Mouse (Mus musculus): Measurements from ENCODE around the gene Akip1. TPM values are rescaled to one million over a fixed set of nuclear protein-coding genes. Genes with fewer than 3 reads are reported as not detected.

Akip1 gene
- polyA plus RNA-seq, 1 experiment from 2014 or later = 27.5 TPM

DNA sequence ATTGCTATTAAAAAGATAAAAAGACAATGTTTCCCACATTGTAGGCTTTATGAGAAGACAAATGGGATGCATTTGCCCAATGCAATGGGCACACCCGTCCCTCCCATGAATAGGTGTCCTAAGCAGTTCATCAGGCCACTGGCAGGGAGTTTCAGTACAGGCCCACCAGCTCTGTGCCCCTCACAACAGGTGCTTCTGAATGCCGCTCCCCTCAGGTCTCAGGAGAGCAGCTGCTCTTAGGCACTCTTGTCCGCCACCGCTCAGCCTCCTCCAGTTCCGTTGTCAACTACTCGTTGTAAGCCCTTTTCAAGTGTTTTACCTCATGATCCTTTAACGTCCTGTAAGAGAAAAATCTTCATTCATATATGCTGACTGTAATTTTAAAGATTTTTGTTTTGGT is 8.7 kb downstream of the Akip1 start:
- H3K36me3 ChIP-seq = peaks cover 59% of the 10 kb centered on the region
- no peak for DNase-seq (ENCODE audit: low spot score)
- WGBS = 90% methylated on average over 7 of the region's 7 CpGs

GRCm38 (mm10) chr7:109713434-109713982 is 10.0 kb downstream of the Akip1 start:
- WGBS = 90% methylated on average over 2 of the region's 2 CpGs
- no peak for DNase-seq (ENCODE audit: low spot score)
- Histone ChIP-seq H3K27ac (no peak overlapping the region), H3K36me3 (peaks cover 46% of the 10 kb centered on the region), H3K27me3 (ENCODE audit: low read depth, poor library complexity, severe bottlenecking) (no peaks in the 10 kb centered on the region), H3K9me3 (replicated peaks) (no peaks in the 10 kb centered on the region), H3K4me3 (no peak overlapping the region), H3K4me1 (no peaks in the 10 kb centered on the region)

More for the DNA sequence above, 8.7 kb downstream of the Akip1 start:
- Histone ChIP-seq H3K27ac (no peak overlapping the region), H3K9me3 (replicated peaks) (no peaks in the 10 kb centered on the region), H3K4me3 (no peak overlapping the region), H3K27me3 (ENCODE audit: low read depth, poor library complexity, severe bottlenecking) (no peaks in the 10 kb centered on the region), H3K4me1 (no peaks in the 10 kb centered on the region)

DNA sequence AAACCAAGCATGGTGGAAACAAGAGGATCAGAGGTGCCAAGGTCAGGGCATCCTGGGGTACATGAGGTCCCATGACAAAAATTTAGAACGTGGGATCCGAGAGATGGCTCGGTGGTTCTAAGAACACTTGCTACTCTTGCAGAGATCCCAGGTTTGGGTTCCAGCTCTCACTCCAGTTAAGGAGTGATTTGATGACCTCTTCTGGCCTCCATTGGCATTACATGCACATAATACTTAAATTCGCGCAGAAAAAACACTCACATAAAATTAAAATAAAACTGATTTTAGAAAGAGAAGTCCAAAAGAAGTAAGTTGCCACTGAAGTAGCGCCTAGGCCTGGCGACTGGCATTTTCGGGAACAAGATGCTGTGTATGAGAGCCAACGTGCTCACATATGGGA is 15.8 kb downstream of the Akip1 start:
- Histone ChIP-seq H3K36me3 (no peaks in the 10 kb centered on the region), H3K27me3 (ENCODE audit: low read depth, poor library complexity, severe bottlenecking) (no peaks in the 10 kb centered on the region), H3K4me3 (no peak overlapping the region), H3K9me3 (replicated peaks) (no peaks in the 10 kb centered on the region), H3K27ac (no peak overlapping the region), H3K4me1 (no peaks in the 10 kb centered on the region)
- no peak for DNase-seq (ENCODE audit: low spot score)
- 65% methylated on average over 9 of the region's 9 CpGs for WGBS

GRCm38 (mm10) chr7:109722618-109723017 is 19.1 kb downstream of the Akip1 start:
- WGBS = 92% methylated on average over 2 of the region's 2 CpGs
- no peaks in the 10 kb centered on the region for H3K27me3 ChIP-seq (ENCODE audit: low read depth, poor library complexity, severe bottlenecking)
- H3K4me3 ChIP-seq = no peak overlapping the region
- H3K27ac ChIP-seq = no peak overlapping the region
- H3K9me3 ChIP-seq (replicated peaks) = no peaks in the 10 kb centered on the region
- no peaks in the 10 kb centered on the region for H3K36me3 ChIP-seq
- no peaks in the 10 kb centered on the region for H3K4me1 ChIP-seq
- DNase-seq (ENCODE audit: low spot score) = no peak

- Histone ChIP-seq H3K4me1 (no peaks in the 10 kb centered on the region), H3K36me3 (no peaks in the 10 kb centered on the region), H3K27me3 (ENCODE audit: low read depth, poor library complexity, severe bottlenecking) (no peaks in the 10 kb centered on the region), H3K9me3 (replicated peaks) (no peaks in the 10 kb centered on the region), H3K4me3 (no peak overlapping the region), H3K27ac (no peak overlapping the region)
- no peak for DNase-seq (ENCODE audit: low spot score)
- WGBS = 99% methylated on average over 8 of the region's 8 CpGs
These were observed 19.6 kb downstream of the Akip1 start for GRCm38 (mm10) chr7:109723114-109723513.

DNA sequence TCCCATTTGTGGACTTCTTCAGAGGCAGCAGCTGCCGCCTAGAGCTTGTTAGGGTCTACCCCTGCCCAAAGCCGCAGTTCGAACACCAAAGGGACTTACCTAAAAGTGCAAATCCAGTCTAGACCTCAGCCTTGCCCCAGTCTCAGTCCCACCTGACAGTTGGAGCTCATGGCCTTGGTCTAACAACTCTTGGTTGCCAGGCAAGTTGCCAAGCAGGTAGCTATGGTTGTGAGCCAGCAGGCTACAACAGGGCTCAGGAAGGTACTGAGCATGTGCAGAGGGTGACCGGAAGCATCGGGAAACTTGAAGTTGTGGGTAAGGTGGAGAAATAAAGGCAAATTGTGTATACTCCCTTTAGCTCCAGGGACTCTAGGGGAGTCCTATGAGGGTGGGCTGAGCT is 20.2 kb downstream of the Akip1 start, which contains the start of gene BC051019:
Gene BC051019, minus strand, starts transcription at position 154 of the 400 bp plus-strand sequence.
- no peak for DNase-seq (ENCODE audit: low spot score)
- no peaks in the 10 kb centered on the region for H3K9me3 ChIP-seq (replicated peaks)
- H3K27ac ChIP-seq = no peak within 1 kb of the TSS
- H3K4me3 ChIP-seq = no peak within 1 kb of the TSS
- no peaks in the 10 kb centered on the region for H3K27me3 ChIP-seq (ENCODE audit: low read depth, poor library complexity, severe bottlenecking)
- H3K4me1 ChIP-seq = no peaks in the 10 kb centered on the region
- 92% methylated on average over 5 of the region's 5 CpGs for WGBS
- no peaks in the 10 kb centered on the region for H3K36me3 ChIP-seq

GRCm38 (mm10) chr7:109731626-109732025 is 28.1 kb downstream of the Akip1 start, which contains the start of gene Ascl3:
Gene Ascl3 (minus strand): TSS chr7:109731726.
- WGBS = 88% methylated on average over 5 of the region's 5 CpGs

GRCm38 (mm10) chr7:109734806-109735205 is 31.3 kb downstream of the Akip1 start:
- H3K9me3 ChIP-seq (replicated peaks) = no peaks in the 10 kb centered on the region
- no peaks in the 10 kb centered on the region for H3K27me3 ChIP-seq (ENCODE audit: low read depth, poor library complexity, severe bottlenecking)
- DNase-seq (ENCODE audit: low spot score) = no peak
- peaks cover 6% of the 10 kb centered on the region; the same call in 1 of the 2 replicates for H3K4me1 ChIP-seq
- 96% methylated on average over 4 of the region's 4 CpGs for WGBS
- H3K27ac ChIP-seq = no peak overlapping the region
- H3K4me3 ChIP-seq = no peak overlapping the region
- no peaks in the 10 kb centered on the region for H3K36me3 ChIP-seq

More at GRCm38 (mm10) chr7:109731626-109732025, 28.1 kb downstream of the Akip1 start, which contains the start of gene Ascl3:
- Histone ChIP-seq H3K4me1 (peaks cover 6% of the 10 kb centered on the region; the same call in 1 of the 2 replicates), H3K27ac (no peak within 1 kb of the TSS), H3K4me3 (no peak within 1 kb of the TSS), H3K36me3 (no peaks in the 10 kb centered on the region), H3K27me3 (ENCODE audit: low read depth, poor library complexity, severe bottlenecking) (no peaks in the 10 kb centered on the region), H3K9me3 (replicated peaks) (no peaks in the 10 kb centered on the region)
- DNase-seq (ENCODE audit: low spot score) = no peak

GRCm38 (mm10) chr7:109739822-109740370 is 36.4 kb downstream of the Akip1 start:
- H3K27me3 ChIP-seq (ENCODE audit: low read depth, poor library complexity, severe bottlenecking) = no peaks in the 10 kb centered on the region
- no peak overlapping the region for H3K27ac ChIP-seq
- H3K9me3 ChIP-seq (replicated peaks) = no peaks in the 10 kb centered on the region
- no peaks in the 10 kb centered on the region for H3K4me1 ChIP-seq
- 92% methylated on average over 5 of the region's 5 CpGs for WGBS
- DNase-seq (ENCODE audit: low spot score) = no peak
- H3K4me3 ChIP-seq = no peak overlapping the region
- H3K36me3 ChIP-seq = peaks cover 6% of the 10 kb centered on the region; the same call in 1 of the 2 replicates

DNA sequence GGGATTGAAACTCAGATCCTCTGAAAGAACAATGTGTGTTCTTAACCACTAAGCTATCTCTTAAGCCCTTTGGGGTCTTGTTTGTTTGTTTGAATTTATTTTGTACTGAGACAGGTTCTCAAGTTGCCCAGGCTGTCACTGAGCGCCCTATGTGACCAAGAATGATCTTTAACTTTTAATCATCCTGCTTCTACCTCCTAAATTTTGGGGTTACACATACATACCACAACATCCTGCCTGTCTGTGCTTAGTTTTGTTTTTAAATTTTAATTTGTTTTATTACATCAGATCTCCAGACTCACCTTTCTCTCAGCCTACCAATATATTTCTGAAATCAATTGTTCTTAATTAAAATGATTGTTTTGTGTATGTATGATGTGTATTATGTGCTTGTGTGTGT is 37.6 kb downstream of the Akip1 start:
- no peak overlapping the region for H3K4me3 ChIP-seq
- no peak for DNase-seq (ENCODE audit: low spot score)
- H3K9me3 ChIP-seq (replicated peaks) = no peaks in the 10 kb centered on the region
- no peaks in the 10 kb centered on the region for H3K27me3 ChIP-seq (ENCODE audit: low read depth, poor library complexity, severe bottlenecking)
- H3K36me3 ChIP-seq = peaks cover 12% of the 10 kb centered on the region; the same call in 1 of the 2 replicates
- no peaks in the 10 kb centered on the region for H3K4me1 ChIP-seq
- no peak overlapping the region for H3K27ac ChIP-seq
- WGBS = 93% methylated on average over 1 of the region's 1 CpGs

- no peaks in the 10 kb centered on the region for H3K9me3 ChIP-seq (replicated peaks)
- H3K4me3 ChIP-seq = no peak overlapping the region
- H3K27ac ChIP-seq = no peak overlapping the region
- H3K4me1 ChIP-seq = no peaks in the 10 kb centered on the region
- H3K36me3 ChIP-seq = peaks cover 12% of the 10 kb centered on the region; the same call in 1 of the 2 replicates
- H3K27me3 ChIP-seq (ENCODE audit: low read depth, poor library complexity, severe bottlenecking) = no peaks in the 10 kb centered on the region
- 89% methylated on average over 4 of the region's 4 CpGs for WGBS
- no peak for DNase-seq (ENCODE audit: low spot score)
These were observed 38.2 kb downstream of the Akip1 start for GRCm38 (mm10) chr7:109741703-109742102.

DNA sequence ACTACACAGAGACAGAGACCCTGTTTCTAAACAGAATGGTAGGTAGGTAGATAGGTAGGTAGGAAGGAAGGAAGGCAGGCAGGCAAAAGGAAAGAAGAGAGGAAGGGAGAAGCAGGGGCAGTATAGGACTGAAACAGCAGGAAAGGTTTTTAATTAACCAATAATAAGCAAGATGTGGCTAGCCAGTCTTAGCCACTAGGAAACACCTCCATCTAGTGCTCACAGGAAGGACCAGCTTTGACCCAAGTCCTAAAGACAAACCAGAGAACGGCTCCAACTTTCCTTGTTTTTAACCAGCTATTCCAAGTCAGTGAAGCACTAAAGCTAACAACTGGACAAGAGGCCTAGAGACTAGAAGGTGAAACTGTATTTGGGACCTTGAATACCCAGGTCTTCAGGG is 44.3 kb downstream of the Akip1 start:
- peaks cover 11% of the 10 kb centered on the region for H3K4me1 ChIP-seq
- no peak overlapping the region for H3K27ac ChIP-seq
- H3K27me3 ChIP-seq (ENCODE audit: low read depth, poor library complexity, severe bottlenecking) = no peaks in the 10 kb centered on the region
- no peak overlapping the region for H3K4me3 ChIP-seq
- 71% methylated on average over 1 of the region's 1 CpGs for WGBS
- DNase-seq (ENCODE audit: low spot score) = no peak
- peaks cover 12% of the 10 kb centered on the region; the same call in 1 of the 2 replicates for H3K36me3 ChIP-seq
- H3K9me3 ChIP-seq (replicated peaks) = no peaks in the 10 kb centered on the region

DNA sequence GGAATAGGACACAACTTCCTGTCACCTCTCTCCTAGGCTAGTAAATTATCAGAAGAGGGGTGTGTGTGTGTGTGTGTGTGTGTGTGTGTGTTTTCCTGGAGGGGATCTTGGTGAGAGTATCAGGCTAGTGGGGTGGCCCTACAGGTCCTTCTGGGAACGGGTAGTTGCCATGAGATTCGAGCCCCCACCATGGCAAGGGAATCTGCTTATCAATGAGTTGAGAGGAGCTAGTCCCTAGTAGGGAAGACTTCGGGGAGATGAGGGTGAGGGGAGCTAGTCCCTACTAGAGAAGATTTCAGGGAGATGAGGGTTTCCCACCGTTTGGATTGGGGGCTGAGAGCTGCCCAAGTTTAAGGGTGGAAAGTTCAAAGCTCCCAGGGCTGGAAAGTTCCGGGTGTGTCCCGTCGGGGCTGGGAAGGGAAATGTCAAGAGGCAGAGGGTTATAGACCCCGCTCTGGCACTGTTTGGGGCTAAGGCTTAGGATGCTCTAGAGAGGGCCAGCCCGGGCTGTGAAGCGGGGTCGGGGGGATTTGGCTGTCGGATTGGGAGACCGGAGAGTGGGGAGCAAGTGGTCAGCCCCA is 48.0 kb downstream of the Akip1 start:
- Histone ChIP-seq H3K27me3 (ENCODE audit: low read depth, poor library complexity, severe bottlenecking) (no peaks in the 10 kb centered on the region), H3K36me3 (no peaks in the 10 kb centered on the region), H3K4me3 (peak overlapping the region; percentile 74), H3K9me3 (replicated peaks) (no peaks in the 10 kb centered on the region), H3K4me1 (peaks cover 17% of the 10 kb centered on the region), H3K27ac (peak overlapping the region; percentile 85)
- 4% methylated on average over 13 of the region's 13 CpGs for WGBS
- DNase-seq (ENCODE audit: low spot score) = no peak

Measured in limb, embryonic 10.5 days (tissue).